Mouse (Mus musculus) cerebellum, adult 2 months (tissue): ENCODE measurements at regions not wholly inside any gene's neighbourhood (a gene's known extent, or its start where the extent isn't known, plus 50 kb on each side); places are given as distances from the start of the nearest gene placed in this dataset.

ENCODE experiments used
- CTCF ChIP-seq: fragments of 200-500 bp; IDR thresholded peaks from 2 replicates; pipeline ENCODE4 v1.5.1; 2011; ENCODE audit warnings: low read depth, mild to moderate bottlenecking, control low read depth, low read length, moderate library complexity, borderline replicate concordance; ENCODE audit not compliant: insufficient read depth
- POLR2A ChIP-seq: fragments of 200-500 bp; IDR thresholded peaks from 2 replicates; pipeline ENCODE4 v1.6.1; 2011; ENCODE audit warnings: low read length, control low read depth, borderline replicate concordance; ENCODE audit not compliant: insufficient read depth

DNA sequence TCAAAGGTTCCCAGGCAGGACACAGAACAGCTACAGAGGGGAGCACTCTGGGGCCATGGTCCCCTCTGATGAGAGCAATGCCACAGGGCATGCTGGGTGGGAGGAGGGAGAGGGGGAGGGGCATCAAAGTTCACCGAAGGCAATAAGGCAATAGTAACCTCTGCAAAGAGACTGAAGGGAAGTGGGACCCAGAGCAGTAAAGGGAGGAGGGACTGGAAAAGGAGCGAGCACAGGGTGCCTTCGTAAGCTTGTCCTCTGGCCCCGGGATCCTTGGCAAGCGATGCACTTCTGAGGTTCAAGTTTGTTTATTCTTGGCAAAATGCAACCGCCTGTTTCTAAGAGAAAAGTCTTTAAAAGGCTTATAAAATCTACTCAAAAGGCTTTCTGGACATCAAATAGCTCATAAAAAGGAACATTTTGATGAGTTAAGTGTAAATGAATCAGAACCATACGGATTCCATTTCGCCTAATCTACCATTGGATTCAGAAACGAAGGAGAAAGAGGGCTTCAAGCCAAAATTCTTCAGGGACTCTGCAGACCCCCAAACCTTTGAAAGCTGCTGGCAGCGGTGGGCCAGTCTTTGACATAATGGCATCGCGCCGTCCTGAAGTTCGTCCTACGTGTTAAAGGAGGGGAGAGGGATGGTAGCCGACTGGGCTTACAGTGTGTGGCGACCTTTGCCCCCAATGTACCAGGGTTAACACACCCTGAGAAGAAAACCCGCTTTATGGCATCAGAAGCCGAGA is 151.8 kb upstream of the Tbx3 start:
- TF ChIP-seq CTCF (no peak), POLR2A (no peak)
